In the genomic region with DNA sequence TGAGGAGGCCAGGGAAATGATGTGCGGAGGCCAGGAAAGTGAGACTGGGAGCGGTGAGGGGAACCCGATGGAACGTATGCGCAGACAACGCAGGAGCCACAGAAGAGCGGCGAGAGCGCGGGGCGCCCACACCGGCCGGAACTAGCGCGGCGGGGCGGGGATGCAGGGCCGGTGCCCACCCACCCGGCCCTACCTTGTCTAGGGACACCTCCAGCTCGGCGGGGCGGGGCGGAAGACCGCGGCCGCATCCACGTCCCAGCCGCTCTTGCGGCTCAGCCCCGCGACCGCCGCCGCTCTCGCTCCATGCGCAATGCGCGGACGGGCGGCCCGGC, we compare ENCODE assay signal across 7 mouse cellular contexts. TPM values are rescaled to one million over a fixed set of nuclear protein-coding genes. Genes with fewer than 3 reads are reported as not detected.
DNase-seq lines count a peak whose midpoint lies in the region; ATAC-seq and TF ChIP-seq lines count a peak whose summit lies in the region.

No protein-coding gene starts in this region.

- TF ChIP-seq EP300 in lung, postnatal 0 days (IDR thresholded peaks at IDR 0.05): no peak

- H3K27ac ChIP-seq in lung, postnatal 0 days (ENCODE audit: low read length): peak overlapping the region; percentile 98
- no peak overlapping the region for H3K27ac ChIP-seq in embryonic facial prominence, embryonic 11.5 days (replicated peaks; ENCODE audit: low read depth, low read length)
- H3K27ac ChIP-seq in hindbrain, embryonic 13.5 days: no peak overlapping the region
- no peak overlapping the region for H3K27ac ChIP-seq in midbrain, embryonic 12.5 days (replicated peaks)

- H3K4me3 ChIP-seq in lung, postnatal 0 days (ENCODE audit: low read depth, low read length): peak overlapping the region; percentile 87
- peak overlapping the region; percentile 70 for H3K4me3 ChIP-seq in embryonic facial prominence, embryonic 11.5 days (ENCODE audit: low read depth, low read length)
- peak overlapping the region; percentile 69 for H3K4me3 ChIP-seq in hindbrain, embryonic 13.5 days
- peak overlapping the region; percentile 72 for H3K4me3 ChIP-seq in midbrain, embryonic 12.5 days

- H3K4me1 ChIP-seq in lung, postnatal 0 days (ENCODE audit: insufficient read depth, low read depth, low read length): 0 out of 2 replicates have a peak, but pooled peaks cover 6% of the 10 kb centered on the region
- H3K4me1 ChIP-seq in embryonic facial prominence, embryonic 11.5 days (ENCODE audit: control insufficient read depth, insufficient read depth, low read length): peaks cover 6% of the 10 kb centered on the region
- peaks cover 27% of the 10 kb centered on the region for H3K4me1 ChIP-seq in hindbrain, embryonic 13.5 days (replicated peaks)
- peaks cover 23% of the 10 kb centered on the region for H3K4me1 ChIP-seq in midbrain, embryonic 12.5 days

- peak overlapping the region; percentile 87 for H3K4me2 ChIP-seq in lung, postnatal 0 days (replicated peaks; ENCODE audit: low read depth, low read length)
- H3K4me2 ChIP-seq in embryonic facial prominence, embryonic 11.5 days (ENCODE audit: low read depth, low read length): peak overlapping the region; percentile 97
- peak overlapping the region; percentile 98 for H3K4me2 ChIP-seq in hindbrain, embryonic 13.5 days
- peak overlapping the region; percentile 98 for H3K4me2 ChIP-seq in midbrain, embryonic 12.5 days (replicated peaks)

- no peaks in the 10 kb centered on the region for H3K36me3 ChIP-seq in lung, postnatal 0 days (ENCODE audit: insufficient read depth, low read length)
- H3K36me3 ChIP-seq in embryonic facial prominence, embryonic 11.5 days (replicated peaks; ENCODE audit: control insufficient read depth, insufficient read depth, low read depth, low read length): no peaks in the 10 kb centered on the region
- no peaks in the 10 kb centered on the region for H3K36me3 ChIP-seq in hindbrain, embryonic 13.5 days
- H3K36me3 ChIP-seq in midbrain, embryonic 12.5 days: no peaks in the 10 kb centered on the region

- ATAC-seq in lung, postnatal 0 days: peak; percentile 53
- ATAC-seq in embryonic facial prominence, embryonic 11.5 days (replicated peaks; ENCODE audit: insufficient number of reproducible peaks, low FRiP score, low TSS enrichment, low read depth): peak; percentile 87
- ATAC-seq in hindbrain, embryonic 13.5 days (ENCODE audit: low FRiP score): no peak
- ATAC-seq in midbrain, embryonic 12.5 days (ENCODE audit: low FRiP score, low read depth): no peak

- H3K27me3 ChIP-seq in lung, postnatal 0 days (replicated peaks; ENCODE audit: insufficient read depth, low read length): no peaks in the 10 kb centered on the region
- H3K27me3 ChIP-seq in embryonic facial prominence, embryonic 11.5 days (ENCODE audit: control insufficient read depth, insufficient read depth, low read length): peaks cover 16% of the 10 kb centered on the region; the same call in 1 of the 2 replicates
- H3K27me3 ChIP-seq in hindbrain, embryonic 13.5 days: peaks cover 86% of the 10 kb centered on the region
- H3K27me3 ChIP-seq in midbrain, embryonic 12.5 days: peaks cover 74% of the 10 kb centered on the region

- TF ChIP-seq CTCF in lung, postnatal 0 days (IDR thresholded peaks at IDR 0.05): no peak; the same call in 1 of the 2 replicates

- H3K9me3 ChIP-seq in lung, postnatal 0 days (ENCODE audit: low read length): no peaks in the 10 kb centered on the region
- no peaks in the 10 kb centered on the region for H3K9me3 ChIP-seq in embryonic facial prominence, embryonic 11.5 days (replicated peaks; ENCODE audit: control insufficient read depth, low read length)
- H3K9me3 ChIP-seq in hindbrain, embryonic 13.5 days: no peaks in the 10 kb centered on the region
- no peaks in the 10 kb centered on the region for H3K9me3 ChIP-seq in midbrain, embryonic 12.5 days

- H3K9ac ChIP-seq in lung, postnatal 0 days (replicated peaks; ENCODE audit: low read depth): peak overlapping the region; percentile 85
- peak overlapping the region; percentile 67 for H3K9ac ChIP-seq in embryonic facial prominence, embryonic 11.5 days (replicated peaks; ENCODE audit: low read length)
- peak overlapping the region; percentile 74 for H3K9ac ChIP-seq in hindbrain, embryonic 13.5 days
- H3K9ac ChIP-seq in midbrain, embryonic 12.5 days (replicated peaks): peak overlapping the region; percentile 62

- WGBS in lung, postnatal 0 days: 0% methylated on average over 17 of the region's 41 CpGs
- 0% methylated on average over 10 of the region's 41 CpGs for WGBS in embryonic facial prominence, embryonic 11.5 days
- WGBS in hindbrain, embryonic 13.5 days: under 1% methylated on average over 23 of the region's 41 CpGs
- 0% methylated on average over 13 of the region's 41 CpGs for WGBS in midbrain, embryonic 12.5 days

- DNase-seq in lung, postnatal 0 days (ENCODE audit: low spot score): no peak
- DNase-seq in lung, postnatal 36 days: no peak
- DNase-seq in embryonic facial prominence, embryonic 11.5 days (ENCODE audit: low spot score): no peak
- DNase-seq in urinary bladder, postnatal 36 days (ENCODE audit: low spot score in 2 of 2): no peak
- DNase-seq in layer of hippocampus, adult 9-11 months: no peak

RNA-seq across cellular contexts. Expression of a gene that starts 1.5 kb away (rescaled TPM):
- polyA plus RNA-seq in lung, postnatal 0 days (2015; fragmentation: Nextera tagmentation; extraction: Ambion mirVana): 20.4 and 22.3 TPM in 2 replicates
- 2.7 and 3.9 TPM in 2 replicates for polyA plus RNA-seq in embryonic facial prominence, embryonic 11.5 days (2014; fragmentation: Nextera tagmentation; extraction: Ambion mirVana)
- 1.1 and 1.5 TPM in 2 replicates for polyA plus RNA-seq in hindbrain, embryonic 13.5 days (2015; fragmentation: Nextera tagmentation; extraction: Ambion mirVana)
- polyA plus RNA-seq in midbrain, embryonic 12.5 days (2016; fragmentation: Nextera tagmentation; extraction: Ambion mirVana): 1.9 and 2.6 TPM in 2 replicates

Comparison
In these comparisons a context has a peak if more than half of its experiments do, and no peak if none do; other contexts are left out.
1. ATAC-seq: peak in lung, postnatal 0 days (single experiment) and embryonic facial prominence, embryonic 11.5 days (single experiment); none in hindbrain, embryonic 13.5 days (single experiment) and midbrain, embryonic 12.5 days (single experiment).
2. Peak in every context shown above with its lines, with median percentiles within 50 percentile points of each other: H3K4me2 ChIP-seq, H3K4me3 ChIP-seq and H3K9ac ChIP-seq.